Mouse (Mus musculus) kidney, postnatal 25 days (tissue): ENCODE data around the gene Fry.
A peak's percentile ranks its signal among the peaks of the same experiment; 100 is the strongest.

Experiments used
- DNase-seq, 2 experiments: peaks; one replicate each; pipeline ENCODE4 v3.0.0; 2021; ENCODE audit warnings: mixed read lengths in 2 of 2

Gene Fry

GRCm38 (mm10) chr5:150131166-150131565, 12.7 kb downstream of the Fry start:
- no peak for DNase-seq

DNA sequence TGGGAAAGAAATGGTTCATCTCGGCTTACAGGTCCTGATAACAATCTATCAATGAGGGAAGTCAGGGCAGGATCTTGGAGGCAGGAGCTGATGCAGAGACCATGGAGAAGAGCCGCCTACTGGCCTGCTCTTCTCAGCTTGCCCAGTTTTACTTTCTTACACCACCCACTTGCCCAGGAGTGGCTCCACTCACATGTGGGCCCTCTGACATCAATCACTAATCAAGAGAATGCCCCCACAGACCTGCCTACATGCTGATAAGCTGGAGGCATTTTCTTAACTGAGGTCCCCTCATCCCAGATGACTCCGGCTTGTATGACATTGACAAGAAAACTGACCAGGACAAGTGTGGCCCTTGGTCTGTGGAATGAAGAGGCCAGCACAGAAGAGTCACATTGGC, 16.2 kb downstream of the Fry start:
- DNase-seq, result no peak

DNA sequence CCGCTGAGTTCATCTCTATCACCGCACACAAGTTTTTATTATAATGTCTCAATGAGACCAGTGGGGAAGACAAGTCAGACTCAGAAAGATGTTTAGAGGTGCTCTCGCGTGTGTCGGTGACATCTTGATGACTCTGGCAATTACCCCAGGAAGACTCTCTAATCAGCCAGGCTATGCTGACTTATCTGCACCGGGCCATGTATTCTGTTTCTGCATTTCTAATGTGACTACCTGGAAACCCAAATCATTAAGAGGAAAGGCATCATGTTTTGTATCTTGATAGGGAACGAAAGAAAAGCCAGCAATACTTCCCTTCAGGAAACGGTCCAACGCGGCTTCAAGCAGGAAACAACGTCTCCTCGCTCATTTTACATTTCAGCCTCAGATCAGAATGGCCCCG, 17.1 kb downstream of the Fry start:
- no peak for DNase-seq

DNA sequence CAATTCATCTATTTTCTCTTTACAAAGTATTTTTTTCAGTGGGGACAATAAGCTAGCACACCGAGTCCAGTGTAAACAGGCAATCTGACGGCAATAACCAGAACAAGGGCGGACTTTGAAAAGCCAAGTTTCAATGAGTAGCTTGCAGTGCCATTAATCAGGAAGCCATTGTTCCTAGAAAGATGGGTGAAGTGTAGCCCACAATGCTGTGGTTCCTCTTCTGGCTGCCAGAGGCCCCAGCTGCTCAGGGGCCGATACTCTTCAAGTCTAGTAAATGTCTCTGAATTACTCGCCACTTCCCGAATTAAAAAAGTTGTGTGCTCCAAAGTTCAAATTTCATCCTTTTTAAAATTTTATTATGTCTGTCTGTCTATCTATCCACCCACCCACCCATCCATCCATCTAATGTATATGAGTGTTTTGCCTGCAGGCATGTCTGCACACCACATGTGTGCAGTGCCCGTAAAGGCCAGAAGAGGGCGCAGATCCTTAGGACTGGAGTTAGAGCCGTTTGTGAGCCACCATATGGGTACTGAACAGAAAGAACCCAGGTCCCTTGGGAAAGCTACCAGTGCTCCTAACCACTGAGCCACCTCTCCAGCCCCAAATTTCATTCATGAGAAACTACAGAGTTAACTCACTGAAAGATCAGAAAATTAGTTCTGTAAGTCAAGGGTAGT, 19.5 kb downstream of the Fry start:
- DNase-seq, result no peak

- no peak for DNase-seq
These were observed 22.1 kb downstream of the Fry start for GRCm38 (mm10) chr5:150140513-150140912.

DNA sequence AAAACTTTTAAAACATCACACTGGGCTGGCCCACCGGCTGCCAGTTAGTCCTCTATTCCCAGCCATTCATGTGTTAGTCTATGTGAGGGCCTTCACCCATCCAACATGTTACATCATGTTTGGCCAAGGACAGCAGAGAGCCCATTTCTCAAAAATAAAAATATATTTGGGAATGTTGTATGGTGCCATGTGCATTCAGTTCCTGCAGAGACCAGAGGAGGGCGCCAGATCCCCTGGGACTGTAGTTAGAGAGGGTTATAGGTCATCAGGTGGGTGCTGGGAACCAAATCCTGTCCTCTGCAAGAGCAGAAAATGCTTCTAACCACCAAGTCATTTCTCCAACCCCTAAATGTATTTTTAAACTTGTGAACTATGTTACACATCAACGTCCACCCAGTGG, 27.5 kb downstream of the Fry start:
- no peak for DNase-seq

GRCm38 (mm10) chr5:150146612-150147011, 28.2 kb downstream of the Fry start:
- DNase-seq, result no peak

- no peak for DNase-seq
These were observed 31.3 kb downstream of the Fry start for GRCm38 (mm10) chr5:150149725-150150124.

DNA sequence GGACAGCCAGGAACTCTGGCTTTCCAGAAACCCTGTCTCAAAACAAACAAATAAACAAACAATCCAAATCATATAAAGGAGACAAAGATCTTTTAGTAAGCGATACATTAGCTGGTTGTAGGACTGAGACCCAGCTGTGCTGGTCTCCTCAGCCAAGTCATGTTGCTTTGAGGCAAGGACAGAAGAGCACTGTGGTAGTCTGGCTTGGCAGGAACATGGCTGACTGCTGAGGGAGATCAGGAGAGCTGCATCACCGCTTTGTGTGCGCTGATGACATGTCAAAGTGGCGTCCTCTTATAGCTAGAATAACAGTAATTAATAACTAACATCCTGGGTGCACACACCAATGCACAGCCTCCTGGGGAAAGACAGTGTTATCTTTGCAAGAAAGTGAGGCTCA, 32.5 kb downstream of the Fry start:
- DNase-seq, result no peak

GRCm38 (mm10) chr5:150152071-150152879, 33.8 kb downstream of the Fry start:
- peak; percentile 16 to 44 for DNase-seq

DNA sequence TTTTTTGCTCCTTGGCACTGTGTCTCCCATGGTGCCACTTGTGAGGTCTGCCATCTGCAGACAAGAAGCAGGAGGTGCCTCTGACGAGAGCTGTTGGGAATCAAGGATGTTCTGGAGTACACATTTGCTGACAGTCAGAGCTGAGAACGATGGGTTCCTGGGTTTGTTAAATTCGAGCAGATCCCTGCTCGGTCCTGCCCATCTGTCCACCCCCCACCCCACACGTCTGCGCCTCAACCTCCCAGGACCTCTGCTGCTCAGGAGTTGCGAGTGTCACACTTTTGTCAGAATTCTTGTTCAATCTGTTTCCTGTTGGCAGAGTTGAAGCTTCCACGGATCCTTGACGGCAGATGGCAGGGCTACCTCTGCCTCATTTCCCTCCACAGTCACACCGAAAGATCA, 34.4 kb downstream of the Fry start:
- no peak for DNase-seq

DNA sequence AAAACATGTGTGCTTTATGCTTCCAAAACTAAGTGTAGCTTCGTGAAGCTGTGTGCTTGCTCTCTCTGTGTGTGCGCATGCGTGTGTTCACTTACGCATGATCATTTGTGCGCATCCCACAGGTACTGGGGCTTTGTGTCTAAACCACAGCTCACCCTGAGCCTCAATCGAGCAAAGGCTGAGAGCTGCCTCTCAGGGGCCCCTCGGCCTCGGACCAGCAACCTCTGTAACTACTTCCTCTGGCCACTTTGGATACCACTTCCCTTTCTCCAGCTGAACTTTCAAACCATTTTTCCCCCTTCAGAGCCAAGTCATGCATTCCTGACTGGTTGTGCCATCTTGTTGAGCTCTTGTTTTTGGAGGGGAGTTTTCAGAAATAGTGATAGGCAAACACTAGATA, 36.9 kb downstream of the Fry start:
- DNase-seq, result no peak

GRCm38 (mm10) chr5:150156063-150156786, 37.8 kb downstream of the Fry start:
- no peak for DNase-seq

- DNase-seq, result peak in 1 of 2 experiments; percentile 24
These were observed 39.2 kb downstream of the Fry start for GRCm38 (mm10) chr5:150157682-150158081.

- peak in 1 of 2 experiments; percentile 44 for DNase-seq
These were observed 40.7 kb downstream of the Fry start for GRCm38 (mm10) chr5:150159151-150159550.

DNA sequence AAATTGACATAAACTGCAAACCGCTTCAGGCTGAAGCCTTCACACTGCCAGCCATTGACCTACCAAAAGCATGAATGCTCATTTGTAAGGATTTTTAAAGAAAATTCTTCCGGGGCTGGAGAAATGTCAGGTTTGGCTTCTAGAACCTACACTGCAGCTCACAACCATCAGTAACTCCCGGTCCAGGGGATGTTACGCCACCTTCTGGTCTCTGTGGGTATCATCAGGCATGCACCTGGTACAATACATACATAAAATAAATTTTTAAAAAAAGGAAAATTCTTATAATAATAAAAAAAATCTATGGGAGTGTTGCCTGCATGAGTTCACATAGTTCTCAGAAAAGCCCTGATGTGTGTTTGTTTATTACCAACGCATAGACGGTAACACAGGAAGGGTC, 42.7 kb downstream of the Fry start:
- no peak for DNase-seq

- no peak for DNase-seq
These were observed 43.5 kb downstream of the Fry start for GRCm38 (mm10) chr5:150161898-150162297.

- DNase-seq, result no peak
These were observed 46.2 kb downstream of the Fry start for GRCm38 (mm10) chr5:150164671-150165070.

DNA sequence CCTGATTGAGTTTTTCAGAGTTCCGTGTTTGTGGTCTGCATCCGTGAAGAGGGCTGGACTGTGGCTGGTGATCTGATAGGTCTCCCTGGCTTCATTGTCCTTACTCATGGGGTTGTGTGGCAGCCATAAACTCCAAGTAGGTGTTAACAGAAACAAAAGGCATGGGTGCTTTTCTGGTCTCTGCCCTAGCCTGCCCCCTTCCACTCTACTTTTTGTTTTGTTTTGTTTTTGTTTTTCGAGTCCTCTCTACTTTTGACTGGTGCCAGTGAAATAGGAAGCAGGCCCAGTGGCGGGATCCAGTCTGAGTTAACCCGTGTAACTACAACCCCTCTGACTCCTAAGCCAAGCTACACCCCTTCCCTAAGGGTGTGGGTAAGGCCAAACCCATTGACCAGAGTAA, 48.4 kb downstream of the Fry start:
- DNase-seq, result no peak

GRCm38 (mm10) chr5:150167287-150167686, 48.8 kb downstream of the Fry start:
- no peak for DNase-seq

DNA sequence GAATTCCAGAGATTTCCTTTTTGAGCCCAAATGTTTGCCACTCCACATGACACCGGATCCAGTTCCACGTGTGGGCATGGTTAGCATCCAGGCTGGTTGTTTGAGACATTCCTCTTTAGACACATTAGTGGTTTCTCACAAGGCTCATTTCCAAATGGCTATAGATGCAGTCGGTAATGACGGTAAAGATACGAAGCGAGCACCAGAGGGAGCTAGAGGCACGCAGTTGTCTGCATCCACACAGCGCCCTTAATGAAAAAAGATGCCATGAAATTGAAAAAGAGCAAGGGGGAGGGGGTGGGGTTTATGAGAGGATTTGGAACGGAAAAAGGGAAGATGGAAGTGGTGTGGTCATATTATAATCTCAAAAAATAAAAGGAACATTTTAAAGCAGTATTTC, 50.3 kb downstream of the Fry start:
- DNase-seq, result peak; percentile 73 to 77

DNA sequence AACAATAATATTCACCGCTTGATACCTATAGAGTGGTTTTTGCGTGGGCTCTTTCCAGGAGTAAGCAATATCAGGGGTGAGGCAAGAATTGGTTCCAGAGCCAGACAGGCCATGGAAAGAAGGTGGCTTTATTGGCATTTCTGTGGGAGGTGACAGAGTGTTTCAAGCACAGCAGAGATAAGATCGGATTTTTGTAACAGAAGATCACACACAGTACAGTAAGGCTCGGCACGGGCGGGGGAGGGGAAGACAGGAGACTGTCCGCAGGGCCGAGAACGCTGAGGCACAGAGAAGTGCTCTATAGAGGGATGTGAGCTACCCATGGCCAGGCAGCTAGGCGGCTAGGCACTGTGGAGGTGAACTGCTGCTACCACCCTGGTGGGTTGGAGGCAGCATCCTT, 53.1 kb downstream of the Fry start:
- no peak for DNase-seq

DNA sequence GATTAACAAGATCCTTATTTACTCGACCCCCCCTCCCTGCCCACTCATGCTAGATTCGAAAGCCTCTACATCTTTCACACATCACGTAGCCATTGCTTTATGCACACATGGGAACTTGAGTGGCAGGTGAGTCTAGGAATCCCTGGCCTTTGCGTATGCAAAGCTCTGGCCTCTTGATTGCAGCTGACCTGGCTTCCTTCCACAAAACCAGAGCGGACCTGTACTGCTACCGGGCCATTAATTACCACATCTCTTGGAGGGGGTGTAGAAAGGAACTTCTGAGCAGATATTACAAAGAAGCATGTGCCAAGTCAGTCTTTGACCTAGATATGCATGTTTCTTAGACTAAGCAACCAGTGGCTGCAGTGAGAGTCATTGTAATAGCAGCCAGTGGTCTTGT, 55.4 kb downstream of the Fry start:
- no peak for DNase-seq

- DNase-seq, result no peak
These were observed 56.5 kb downstream of the Fry start for GRCm38 (mm10) chr5:150174950-150175349.
